Mouse (Mus musculus) lung, embryonic 14.5 days (tissue): ENCODE results near the gene Fars2. TPM values are rescaled to one million over a fixed set of nuclear protein-coding genes. Genes with fewer than 3 reads are reported as not detected.

Experiments
- ATAC-seq: fragments of 200-750 bp; cut with Nextera tagmentation; 2 replicates; pipeline ENCODE4 v1.8.0; 2017; ENCODE audit warnings: mild to moderate bottlenecking, moderate TSS enrichment, moderate library complexity; ENCODE audit not compliant: insufficient read depth
- DNase-seq: peaks from one replicate; pipeline ENCODE4 v3.0.0-alpha.2; 2015
- H3K27ac ChIP-seq: fragments of 300-500 bp; sonication (generic); 2 replicates; pipeline ENCODE4 v1.5.1; 2014; ENCODE audit warnings: low read depth, mild to moderate bottlenecking, moderate library complexity
- H3K27me3 ChIP-seq: fragments of 300-500 bp; sonication (generic); 2 replicates; pipeline ENCODE4 v1.6.1; 2014; ENCODE audit warnings: low read length, control low read depth; ENCODE audit not compliant: insufficient read depth
- H3K36me3 ChIP-seq: fragments of 300-500 bp; sonication (generic); 2 replicates; pipeline ENCODE4 v1.6.1; 2014; ENCODE audit warnings: control low read depth; ENCODE audit not compliant: insufficient read depth
- H3K4me1 ChIP-seq: fragments of 300-500 bp; sonication (generic); 2 replicates; pipeline ENCODE4 v1.6.1; 2014; ENCODE audit warnings: antibody characterized with exemption, control low read depth; ENCODE audit not compliant: insufficient read depth
- H3K4me2 ChIP-seq: fragments of 300-500 bp; sonication (generic); 2 replicates; pipeline ENCODE4 v1.6.1; 2014; ENCODE audit warnings: mild to moderate bottlenecking
- H3K4me3 ChIP-seq: fragments of 300-500 bp; sonication (generic); 2 replicates; pipeline ENCODE4 v1.5.1; 2014; ENCODE audit warnings: low read depth, low read length
- H3K9ac ChIP-seq: fragments of 300-500 bp; sonication (generic); 2 replicates; pipeline ENCODE4 v1.6.1; 2014
- H3K9me3 ChIP-seq: fragments of 300-500 bp; sonication (generic); 2 replicates; pipeline ENCODE4 v1.6.1; 2016; ENCODE audit warnings: low read depth, low read length, control low read depth
- CTCF ChIP-seq: IDR thresholded peaks from 2 replicates; pipeline ENCODE4 v1.5.1; 2016; ENCODE audit warnings: antibody characterized with exemption, low read depth
- whole genome bisulfite sequencing: fragments of 180-500 bp; shearing (Covaris S2); extraction: QIAGEN DNeasy Blood & Tissue Kit; methylation state at CpG from one replicate; pipeline ENCODE4 v1.1.7; 2014; 5-methylcytosine and 5-hydroxymethylcytosine counted together
- polyA plus RNA-seq: library from polyadenylated mRNA; unstranded; fragments of >200 nt; fragmentation: Nextera tagmentation; extraction: Ambion mirVana; gene quantifications from 2 replicates; pipeline ENCODE4 v1.2.1, GENCODE M21; 2014

Gene Fars2
- polyA plus RNA-seq, 1 experiment from 2014 or later: 29.3 TPM

DNA sequence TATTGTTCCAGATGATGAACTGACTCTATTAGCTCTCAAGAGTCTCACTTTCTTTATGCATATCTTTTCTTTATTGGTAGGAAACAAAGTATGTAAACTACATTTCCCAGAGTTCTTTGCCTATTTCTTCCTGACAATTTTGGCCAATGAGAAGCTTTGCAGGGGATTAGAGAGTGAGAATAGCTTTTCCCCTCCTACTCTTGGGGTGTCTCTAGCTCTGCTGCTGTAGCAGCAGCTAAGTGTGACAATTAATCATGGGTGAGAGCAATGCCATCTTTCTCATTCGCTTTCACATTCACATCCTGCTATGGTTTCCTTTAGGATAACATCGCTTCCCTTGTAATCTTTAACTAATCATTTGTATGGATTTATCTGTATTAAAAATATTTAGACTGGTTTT is 599.5 kb downstream of the Fars2 start:
- TF ChIP-seq CTCF: no peak
- no peak overlapping the region for H3K9ac ChIP-seq
- H3K4me2 ChIP-seq: no peak overlapping the region
- no peaks in the 10 kb centered on the region for H3K4me1 ChIP-seq
- H3K27ac ChIP-seq: no peak overlapping the region
- 51% methylated on average over 2 of the region's 2 CpGs for WGBS
- H3K27me3 ChIP-seq: peaks cover 3% of the 10 kb centered on the region
- H3K9me3 ChIP-seq: no peaks in the 10 kb centered on the region
- no peak for DNase-seq
- no peak overlapping the region for H3K4me3 ChIP-seq
- no peak for ATAC-seq
- H3K36me3 ChIP-seq: no peaks in the 10 kb centered on the region

DNA sequence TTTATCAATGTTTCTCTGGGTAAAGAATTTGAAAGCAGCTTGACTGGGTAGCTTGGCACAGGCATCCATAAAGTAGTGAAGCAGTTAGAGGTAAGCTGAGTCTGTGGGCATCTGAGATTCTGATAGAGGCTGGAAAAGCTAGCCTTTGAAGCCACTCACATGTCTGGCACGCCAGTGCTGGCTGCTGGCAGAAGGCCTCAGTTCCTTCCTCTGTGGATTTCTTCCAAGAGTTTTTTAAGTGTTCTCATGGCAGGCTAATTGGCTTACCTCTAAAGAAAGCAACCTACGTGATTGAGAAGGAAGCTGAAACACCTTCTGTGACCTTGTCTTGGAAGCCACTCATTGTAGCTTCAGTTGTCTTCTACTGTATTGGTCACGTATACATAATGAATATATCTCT is 600.2 kb downstream of the Fars2 start:
- no peak overlapping the region for H3K4me3 ChIP-seq
- no peaks in the 10 kb centered on the region for H3K36me3 ChIP-seq
- no peaks in the 10 kb centered on the region for H3K9me3 ChIP-seq
- no peak for ATAC-seq
- H3K27me3 ChIP-seq: peaks cover 10% of the 10 kb centered on the region
- H3K4me1 ChIP-seq: no peaks in the 10 kb centered on the region
- TF ChIP-seq CTCF: no peak
- WGBS: 60% methylated on average over 3 of the region's 3 CpGs
- no peak overlapping the region for H3K27ac ChIP-seq
- DNase-seq: no peak
- H3K9ac ChIP-seq: no peak overlapping the region
- H3K4me2 ChIP-seq: no peak overlapping the region

GRCm38 (mm10) chr13:36720297-36721017 is 603.2 kb downstream of the Fars2 start:
- H3K27ac ChIP-seq: no peak overlapping the region
- no peak overlapping the region for H3K4me2 ChIP-seq
- H3K4me3 ChIP-seq: no peak overlapping the region
- H3K27me3 ChIP-seq: peaks cover 41% of the 10 kb centered on the region
- no peak for DNase-seq
- no peak overlapping the region for H3K9ac ChIP-seq
- no peaks in the 10 kb centered on the region; the same call in 1 of the 2 replicates for H3K4me1 ChIP-seq
- no peak for TF ChIP-seq CTCF
- 83% methylated on average over 5 of the region's 5 CpGs for WGBS
- H3K9me3 ChIP-seq: no peaks in the 10 kb centered on the region
- H3K36me3 ChIP-seq: no peaks in the 10 kb centered on the region
- no peak for ATAC-seq

DNA sequence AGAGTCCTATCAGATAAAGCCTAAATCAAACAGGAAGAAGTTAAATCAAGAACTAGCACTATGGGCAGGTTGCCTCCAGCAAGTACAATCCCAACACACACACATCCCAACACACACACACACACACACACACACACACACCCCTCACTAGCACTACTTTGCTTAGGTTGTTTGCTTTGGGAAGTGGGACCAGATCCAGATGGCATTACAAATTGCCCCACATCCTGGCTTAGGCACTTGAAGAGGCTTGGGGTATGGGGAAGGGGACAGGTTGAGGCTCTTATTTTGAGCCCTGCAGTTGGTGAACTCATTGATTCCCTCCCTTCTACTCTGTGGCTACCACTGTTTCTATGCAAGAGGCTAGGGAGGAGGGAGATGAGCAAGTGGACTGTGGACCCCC is 605.1 kb downstream of the Fars2 start:
- Histone ChIP-seq H3K36me3 (no peaks in the 10 kb centered on the region), H3K27ac (no peak overlapping the region), H3K27me3 (peaks cover 59% of the 10 kb centered on the region), H3K9me3 (no peaks in the 10 kb centered on the region), H3K4me2 (no peak overlapping the region), H3K9ac (no peak overlapping the region), H3K4me3 (no peak overlapping the region), H3K4me1 (no peaks in the 10 kb centered on the region; the same call in 1 of the 2 replicates)
- no peak for DNase-seq
- TF ChIP-seq CTCF: no peak
- ATAC-seq: no peak

DNA sequence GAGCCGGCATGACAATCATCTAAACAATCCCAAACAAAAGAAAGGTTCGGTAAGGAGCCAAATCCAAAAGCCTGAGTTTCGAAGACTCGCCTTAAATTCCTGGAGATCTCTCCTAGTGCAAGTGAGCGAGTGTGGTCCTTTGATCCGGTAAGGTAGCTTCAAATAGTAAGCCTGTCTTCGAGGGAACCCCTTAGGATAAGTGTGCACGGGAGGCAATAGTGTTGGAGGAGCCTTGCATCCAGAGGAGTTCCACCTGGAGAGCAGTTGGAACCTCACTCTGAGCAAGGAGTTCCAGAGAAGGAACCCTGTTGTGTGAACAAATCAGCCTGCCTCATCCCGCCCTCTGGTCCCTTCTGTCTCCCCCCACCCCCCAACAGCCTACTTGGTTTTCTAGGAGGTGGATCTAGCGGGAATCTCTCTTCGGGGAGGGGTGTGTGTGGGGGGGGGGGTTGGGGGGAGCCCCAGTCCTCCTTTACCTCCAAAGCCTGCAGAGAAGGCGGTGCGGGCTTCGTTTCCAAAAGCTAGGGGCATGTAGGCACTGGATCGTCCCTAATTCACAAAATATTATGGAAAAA is 606.6 kb downstream of the Fars2 start:
- H3K9me3 ChIP-seq: 0 out of 2 replicates have a peak, but pooled peaks cover 3% of the 10 kb centered on the region
- no peaks in the 10 kb centered on the region; the same call in 1 of the 2 replicates for H3K4me1 ChIP-seq
- peak overlapping the region; percentile 53; the same call in 1 of the 2 replicates for H3K4me2 ChIP-seq
- 1% methylated on average over 15 of the region's 15 CpGs for WGBS
- peaks cover 73% of the 10 kb centered on the region for H3K27me3 ChIP-seq
- DNase-seq (no peak), ATAC-seq (no peak)
- no peak overlapping the region for H3K27ac ChIP-seq
- no peak overlapping the region for H3K9ac ChIP-seq
- no peak overlapping the region for H3K4me3 ChIP-seq
- TF ChIP-seq CTCF: no peak
- no peaks in the 10 kb centered on the region for H3K36me3 ChIP-seq

DNA sequence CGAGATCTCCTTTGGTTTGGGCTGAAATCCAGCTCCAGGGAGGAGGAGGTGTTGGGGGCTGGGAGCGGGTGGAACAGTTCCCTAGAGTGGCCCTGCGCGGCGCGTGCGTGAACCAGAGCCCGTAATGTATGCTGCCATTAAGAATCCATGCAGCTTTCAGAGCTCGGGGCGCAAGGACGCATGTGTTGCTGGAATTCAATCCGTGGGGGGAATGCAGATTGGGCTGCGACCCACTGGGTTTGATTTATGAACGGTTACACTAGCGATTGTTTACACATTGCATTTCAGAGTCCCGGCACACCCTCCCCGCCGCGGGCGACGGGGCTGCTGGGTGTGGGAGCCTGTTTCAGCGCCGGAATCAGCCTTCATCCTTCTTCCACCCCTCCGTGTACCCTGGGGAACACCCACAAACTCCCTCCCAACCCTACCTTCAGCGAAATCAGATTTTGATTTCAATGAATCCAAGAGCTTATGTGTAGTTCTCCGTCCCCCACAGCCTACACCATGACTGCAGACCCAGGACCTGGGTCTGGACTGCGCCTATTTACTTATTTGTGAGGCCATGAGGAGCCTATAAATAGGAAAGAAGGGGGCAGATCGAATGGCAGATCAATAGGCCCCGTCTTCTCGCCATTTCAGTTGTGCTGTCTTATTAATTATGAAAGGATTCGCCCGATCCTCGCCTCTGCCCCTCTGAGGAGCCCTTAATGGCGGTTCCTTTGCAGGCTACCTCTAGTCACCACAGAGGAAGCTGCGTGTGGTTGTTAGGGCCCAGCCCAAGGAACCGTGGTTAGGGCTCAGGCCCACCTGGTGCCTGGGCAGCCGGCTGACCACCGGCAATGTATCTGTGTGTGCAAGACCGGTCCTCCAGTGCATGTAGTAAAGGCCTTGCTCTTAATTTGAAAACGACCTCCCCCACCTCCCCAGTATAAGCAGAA is 607.6 kb downstream of the Fars2 start:
- TF ChIP-seq CTCF: no peak
- no peak overlapping the region for H3K27ac ChIP-seq
- H3K27me3 ChIP-seq: peaks cover 83% of the 10 kb centered on the region
- H3K36me3 ChIP-seq: no peaks in the 10 kb centered on the region
- H3K4me1 ChIP-seq: no peaks in the 10 kb centered on the region; the same call in 1 of the 2 replicates
- DNase-seq (peak; percentile 51), ATAC-seq (no peak)
- WGBS: 2% methylated on average over 40 of the region's 40 CpGs
- H3K9me3 ChIP-seq: 0 out of 2 replicates have a peak, but pooled peaks cover 3% of the 10 kb centered on the region
- peak overlapping the region; percentile 24 for H3K4me3 ChIP-seq
- no peak overlapping the region for H3K9ac ChIP-seq
- peak overlapping the region; percentile 53 for H3K4me2 ChIP-seq
